Mouse (Mus musculus) effector memory CD4-positive, alpha-beta T cell, adult 5 months (primary cell): Measurements from ENCODE around the gene S100a16. TPM values are rescaled to one million over a fixed set of nuclear protein-coding genes. Genes with fewer than 3 reads are reported as not detected.

Experiments
- polyA plus RNA-seq: library from polyadenylated mRNA; unstranded; fragments of 100-300 nt; shearing (Covaris generic); gene quantifications from one replicate; pipeline ENCODE4 v1.2.1, GENCODE M21; 2017

The S100a16 gene
- not detected for polyA plus RNA-seq

DNA sequence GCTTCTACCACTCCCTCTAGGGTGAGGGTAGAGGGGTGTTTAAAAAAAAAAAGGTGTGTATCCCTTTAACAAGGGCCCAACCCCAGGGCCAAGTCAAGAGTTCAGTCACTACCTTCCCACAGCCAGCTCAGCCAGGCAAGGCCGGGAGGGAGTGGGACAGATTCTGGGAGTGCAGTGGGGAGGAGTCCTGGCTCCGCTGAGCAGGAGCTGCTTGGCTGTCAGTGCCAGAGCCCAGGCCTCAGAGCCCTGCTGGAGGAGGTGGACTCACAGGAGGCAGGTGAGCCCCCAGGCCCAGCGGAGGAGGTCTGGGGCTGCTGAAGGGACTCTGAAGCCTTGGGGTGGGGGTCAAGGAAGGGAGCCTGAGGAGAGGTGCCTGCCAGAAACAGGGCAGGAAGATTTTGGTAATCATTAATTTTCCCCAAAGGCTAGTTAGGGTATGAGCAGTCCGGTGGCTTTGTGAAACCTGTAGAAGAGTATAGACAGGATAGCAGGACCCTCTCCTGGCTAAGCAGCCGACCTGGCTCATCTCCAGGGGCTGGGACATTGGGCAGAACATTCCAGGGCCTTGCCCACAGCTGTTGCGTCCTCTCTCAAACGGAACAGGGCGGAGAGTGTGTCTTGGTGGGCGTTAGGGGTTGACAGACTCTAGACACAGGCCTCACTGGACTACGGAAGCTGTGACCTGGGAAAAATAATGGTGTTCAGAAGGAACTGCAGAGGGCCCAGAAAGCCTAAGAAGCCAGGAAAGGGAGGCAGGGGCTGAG is at the start of gene S100a16:
TSS of gene S100a16 (plus strand) at position 114 of the 764 bp plus-strand sequence.

DNA sequence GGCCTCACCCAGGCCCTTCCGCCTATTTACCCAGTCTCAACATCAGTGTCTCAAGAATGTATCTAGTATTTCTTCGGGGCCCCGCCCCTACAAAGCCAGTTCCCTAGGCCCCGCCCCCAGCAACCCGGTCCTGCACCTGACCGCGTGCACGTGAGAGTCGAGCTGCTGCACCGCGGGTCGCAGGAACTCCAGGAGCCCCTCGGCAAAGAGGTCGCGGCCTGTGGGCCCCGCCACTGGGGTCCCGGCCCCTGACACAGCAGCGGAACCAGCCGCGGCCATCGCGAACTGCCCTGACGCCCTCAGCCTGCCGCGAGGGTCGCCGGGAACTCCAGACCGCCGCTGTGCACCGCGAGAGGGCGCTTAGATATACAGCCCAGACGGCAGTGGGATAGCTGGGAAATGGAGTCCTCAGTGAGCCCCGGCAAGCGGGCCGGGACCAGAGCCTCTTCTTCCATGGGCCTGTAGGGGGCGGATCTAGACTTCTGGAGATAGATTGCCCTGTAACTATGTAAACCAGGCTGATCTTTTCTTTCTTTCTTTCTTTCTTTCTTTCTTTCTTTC is 46.3 kb upstream of the S100a16 start, which contains the start of gene Snapin:
TSS of gene Snapin (minus strand) at position 338 of the 561 bp plus-strand sequence.

DNA sequence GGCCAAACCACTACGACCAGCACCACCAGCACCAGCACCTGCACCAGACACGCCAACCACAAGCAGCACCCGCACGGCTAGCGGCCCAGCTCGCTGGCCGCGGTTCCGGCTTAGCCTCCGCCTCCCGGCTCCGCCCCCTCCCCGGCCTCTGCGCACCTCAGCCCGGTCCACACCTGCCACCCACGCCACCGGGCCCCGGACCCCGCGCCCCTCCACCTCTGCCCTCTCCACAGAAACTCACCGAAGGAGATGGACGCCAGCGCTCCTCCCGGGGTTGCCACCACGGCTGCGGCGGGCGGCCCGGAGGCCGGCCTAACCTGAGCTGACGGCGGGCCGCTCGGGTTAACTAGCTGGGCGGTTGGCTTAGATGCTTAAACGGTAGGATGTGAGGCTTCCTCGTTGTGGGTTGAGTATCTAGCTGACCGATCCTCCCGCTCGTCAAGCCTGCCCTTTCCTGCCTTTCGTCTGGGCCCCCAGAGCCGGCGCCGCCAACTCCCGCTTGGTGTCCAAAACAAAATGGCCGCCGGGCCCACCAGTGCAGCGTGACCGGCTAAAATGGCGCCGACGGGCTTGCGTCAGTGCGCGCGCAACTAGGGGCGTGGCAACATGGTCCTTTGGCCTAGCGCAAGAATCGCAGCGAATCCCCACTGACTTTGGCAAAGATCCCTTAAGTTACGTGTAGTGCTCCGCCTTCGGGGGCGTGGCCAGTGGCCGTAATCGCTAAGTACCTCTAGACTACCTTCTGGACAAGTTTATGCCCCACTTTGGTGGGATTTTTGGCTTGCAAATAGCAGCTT is 27.9 kb upstream of the S100a16 start, which contains the start of gene Chtop:
TSS of gene Chtop (minus strand) at position 549 of the 797 bp plus-strand sequence.

DNA sequence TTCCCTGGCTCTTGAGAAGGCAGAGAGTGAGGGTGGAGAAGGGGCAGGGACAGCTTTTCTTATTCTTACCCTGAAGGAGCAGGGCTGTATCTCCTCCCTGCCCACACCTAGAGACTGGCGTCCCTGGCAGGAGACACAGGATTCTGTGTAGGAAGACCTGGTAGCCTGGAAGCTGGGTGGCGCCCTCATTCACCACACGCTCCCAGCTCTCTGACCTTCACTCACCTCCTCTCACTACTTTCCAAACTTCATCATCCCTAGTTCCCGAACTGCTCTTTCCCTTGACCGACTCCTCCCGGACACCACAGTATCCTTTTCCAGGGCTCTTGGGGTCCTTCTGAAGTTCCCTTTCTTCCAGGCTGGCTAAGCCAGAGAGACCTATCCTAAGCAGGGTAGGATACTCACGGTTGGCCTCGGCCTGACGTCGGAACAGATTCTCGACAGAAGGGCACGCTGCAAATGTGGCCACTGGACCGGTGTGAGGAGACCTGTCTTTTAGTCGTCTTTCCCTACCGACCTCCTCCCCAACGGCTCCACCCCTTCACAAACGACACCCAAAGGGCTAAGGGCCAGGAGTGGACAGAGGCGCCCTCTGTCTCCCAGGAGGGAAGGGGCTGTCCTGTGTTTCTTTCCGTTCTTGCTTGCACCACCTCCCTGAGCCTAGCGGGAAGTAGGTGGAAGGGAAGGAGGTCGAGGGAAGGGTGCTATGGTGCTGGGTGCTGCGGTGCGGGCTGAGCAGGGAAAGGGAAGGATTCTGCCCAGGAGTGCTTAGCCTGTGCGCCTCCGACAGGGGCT is 23.1 kb upstream of the S100a16 start, which contains the start of the genes S100a1 and S100a13:
TSS of gene S100a1 (minus strand) at position 597 of the 795 bp plus-strand sequence.
TSS of gene S100a13 (plus strand) at position 640 of the 795 bp plus-strand sequence.

DNA sequence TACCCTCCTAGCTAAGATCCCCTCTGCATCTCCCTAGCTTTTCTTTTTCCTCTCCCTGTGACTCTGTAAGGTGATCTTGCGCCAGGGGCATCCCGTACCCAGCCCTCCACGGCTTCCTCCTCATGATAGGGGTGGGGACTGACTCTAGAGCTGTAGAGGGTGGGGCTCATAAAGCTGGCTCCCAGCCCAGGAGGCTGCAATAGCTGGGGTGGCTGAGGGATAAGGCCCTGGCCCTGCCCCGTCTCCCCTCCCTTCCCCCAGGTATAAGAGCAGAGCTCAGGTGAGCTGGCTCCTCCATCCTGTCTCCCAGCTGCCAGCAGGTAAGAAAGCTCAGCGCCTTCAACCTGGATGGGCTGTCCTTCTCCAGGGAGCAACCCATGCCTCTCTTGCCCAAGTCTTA is 10.5 kb upstream of the S100a16 start, which contains the start of gene S100a14:
TSS of gene S100a14 (plus strand) at position 277 of the 400 bp plus-strand sequence.

DNA sequence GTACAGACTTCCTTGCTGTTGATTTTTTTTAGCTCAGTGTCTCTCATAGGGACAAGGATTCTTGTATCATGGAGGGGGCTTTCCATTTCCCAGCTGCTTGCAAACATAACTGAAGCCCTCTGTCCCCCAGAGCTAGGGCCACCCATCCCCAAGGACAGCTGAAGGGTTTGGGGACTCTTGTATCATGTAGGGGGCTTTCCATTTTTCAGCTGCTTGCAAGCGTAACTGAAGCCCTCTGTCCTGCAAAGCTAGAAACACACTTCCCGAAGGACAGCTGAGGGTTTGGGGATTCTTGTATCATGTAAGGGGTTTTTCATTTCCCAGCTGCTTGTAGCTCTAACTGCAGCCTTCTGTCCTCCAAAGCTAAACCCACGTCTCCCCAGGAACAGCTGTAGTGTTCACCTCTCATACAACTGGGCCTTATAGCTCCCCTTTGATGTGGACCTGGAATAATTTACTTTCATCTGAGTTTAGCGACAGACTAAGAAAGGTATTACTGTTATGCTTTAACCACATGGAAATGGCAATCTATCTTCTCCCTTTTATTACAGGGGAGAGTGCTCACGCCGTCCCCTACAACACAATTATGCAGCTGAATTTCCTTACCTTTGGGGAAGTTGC is 23.1 kb downstream of the S100a16 start, which contains the start of gene S100a3:
TSS of gene S100a3 (plus strand) at position 571 of the 621 bp plus-strand sequence.

DNA sequence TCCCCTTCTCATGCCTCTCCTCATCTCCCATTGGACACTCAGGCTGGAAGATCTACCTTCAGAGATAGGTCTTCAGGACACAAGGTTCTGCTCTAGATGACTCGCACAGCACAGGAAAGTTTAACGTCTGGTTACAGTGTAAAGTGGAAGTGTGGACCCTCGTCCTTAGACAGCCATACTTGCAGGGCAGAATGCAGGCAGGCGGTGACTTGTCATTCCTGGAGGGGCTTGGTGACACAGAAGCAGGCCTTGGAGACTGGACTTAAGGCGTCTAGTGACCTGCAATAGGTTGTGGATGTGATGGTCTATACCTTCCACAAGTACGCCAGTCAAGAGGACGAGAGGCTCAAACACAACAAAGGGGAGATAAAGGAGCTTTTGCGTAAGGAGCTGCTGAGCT is 52.9 kb downstream of the S100a16 start, which contains the start of gene S100a2:
TSS of gene S100a2 (plus strand) at position 301 of the 400 bp plus-strand sequence.

Other genes with a start within 250 kb of the S100a16 start
- 11.9 TPM for gene Gatad2b, start 244.1 kb upstream of the S100a16 start, polyA plus RNA-seq
- gene Slc27a3, start 147.3 kb upstream of the S100a16 start, polyA plus RNA-seq, result not detected
- gene Ints3, start 103.6 kb upstream of the S100a16 start, polyA plus RNA-seq, result 18.6 TPM
- gene Npr1, start 71.4 kb upstream of the S100a16 start, polyA plus RNA-seq, result not detected
- gene Ilf2, start 61.1 kb upstream of the S100a16 start, polyA plus RNA-seq, result 84.0 TPM
- 56.9 TPM for gene Snapin, start 46.2 kb upstream of the S100a16 start, polyA plus RNA-seq
- gene Chtop, start 27.8 kb upstream of the S100a16 start, polyA plus RNA-seq, result 165 TPM
- 1.1 TPM for gene S100a1, start 22.9 kb upstream of the S100a16 start, polyA plus RNA-seq
- gene S100a13, start 22.8 kb upstream of the S100a16 start, polyA plus RNA-seq, result 123 TPM
- not detected for gene S100a14, start 10.4 kb upstream of the S100a16 start, polyA plus RNA-seq
- 2.3 TPM for gene S100a3, start 23.3 kb downstream of the S100a16 start, polyA plus RNA-seq
- not detected for gene S100a2, start 53.0 kb downstream of the S100a16 start, polyA plus RNA-seq
- not detected for gene Gm42674, start 64.7 kb downstream of the S100a16 start, polyA plus RNA-seq
- gene S100a4, start 66.5 kb downstream of the S100a16 start, polyA plus RNA-seq, result 279 TPM
- gene S100a5, start 71.3 kb downstream of the S100a16 start, polyA plus RNA-seq, result not detected
- 579 TPM for gene S100a6, start 75.6 kb downstream of the S100a16 start, polyA plus RNA-seq
- gene S100a7a, start 116.8 kb downstream of the S100a16 start, polyA plus RNA-seq, result 0.39 TPM
- gene S100a8, start 131.7 kb downstream of the S100a16 start, polyA plus RNA-seq, result not detected
- gene S100a9, start 158.5 kb downstream of the S100a16 start, polyA plus RNA-seq, result not detected
- gene Pglyrp4, start 189.7 kb downstream of the S100a16 start, polyA plus RNA-seq, result not detected
- gene Gm5849, start 240.6 kb downstream of the S100a16 start, polyA plus RNA-seq, result not detected